Mouse (Mus musculus): ENCODE data around the gene Ethe1.

Ethe1 gene

GRCm38 (mm10) chr7:24577811-24578210 lies 9.5 kb upstream of the Ethe1 start:
- DNase-seq: no peak

- no peak for DNase-seq
Observed at GRCm38 (mm10) chr7:24584876-24585275, 2.5 kb upstream of the Ethe1 start.

GRCm38 (mm10) chr7:24585995-24586394 lies 1.3 kb upstream of the Ethe1 start:
- DNase-seq: no peak

- DNase-seq: peak; percentile 56
Observed at GRCm38 (mm10) chr7:24586828-24587227, 515 bp upstream of the Ethe1 start.

GRCm38 (mm10) chr7:24588336-24588735 lies 993 bp downstream of the Ethe1 start:
- no peak for DNase-seq

GRCm38 (mm10) chr7:24591735-24592134 lies 4.4 kb downstream of the Ethe1 start:
- no peak for DNase-seq

GRCm38 (mm10) chr7:24592163-24592562 lies 4.8 kb downstream of the Ethe1 start:
- DNase-seq: peak; percentile 46

- DNase-seq: no peak
Observed at GRCm38 (mm10) chr7:24592781-24593180, 5.4 kb downstream of the Ethe1 start.

GRCm38 (mm10) chr7:24593621-24594308 lies 6.4 kb downstream of the Ethe1 start:
- DNase-seq: peak; percentile 81

GRCm38 (mm10) chr7:24594309-24594803 lies 7.0 kb downstream of the Ethe1 start:
- DNase-seq: no peak

GRCm38 (mm10) chr7:24595464-24595863 lies 8.1 kb downstream of the Ethe1 start:
- DNase-seq: no peak

- no peak for DNase-seq
Observed at GRCm38 (mm10) chr7:24598121-24598520, 10.8 kb downstream of the Ethe1 start.

GRCm38 (mm10) chr7:24599211-24600067 lies 12.1 kb downstream of the Ethe1 start:
- DNase-seq: no peak

- peak; percentile 96 for DNase-seq
Observed at GRCm38 (mm10) chr7:24600941-24601597, 13.7 kb downstream of the Ethe1 start.

- no peak for DNase-seq
Observed at GRCm38 (mm10) chr7:24605561-24605960, 18.2 kb downstream of the Ethe1 start.

GRCm38 (mm10) chr7:24606046-24606445 lies 18.7 kb downstream of the Ethe1 start:
- DNase-seq: no peak

GRCm38 (mm10) chr7:24608017-24608416 lies 20.7 kb downstream of the Ethe1 start:
- DNase-seq: peak; percentile 79

- DNase-seq: no peak
Observed at GRCm38 (mm10) chr7:24608561-24608960, 21.2 kb downstream of the Ethe1 start.

GRCm38 (mm10) chr7:24610144-24610878 lies 23.0 kb downstream of the Ethe1 start, which contains the start of gene Phldb3:
Gene Phldb3 (plus strand): TSS chr7:24610763.
- peak; percentile 26 for DNase-seq

- DNase-seq: peak; percentile 89
Observed at GRCm38 (mm10) chr7:24610879-24611494, 23.6 kb downstream of the Ethe1 start.

GRCm38 (mm10) chr7:24611709-24612108 lies 24.4 kb downstream of the Ethe1 start:
- no peak for DNase-seq

GRCm38 (mm10) chr7:24612308-24612910 lies 25.1 kb downstream of the Ethe1 start:
- peak; percentile 32 for DNase-seq

Measured in retina, postnatal 1 day (tissue).